Comparison of ENCODE assay signal across 8 mouse cellular contexts in genomic region chr2:131233307-131234126, GRCm38 (mm10). TPM values are rescaled to one million over a fixed set of nuclear protein-coding genes. Genes with fewer than 3 reads are reported as not detected.
DNase-seq lines count a peak whose midpoint lies in the region; ATAC-seq and TF ChIP-seq lines count a peak whose summit lies in the region.

Gene Mavs (plus strand): TSS chr2:131234063.

- ATAC-seq in frontal cortex, adult (ENCODE audit: low TSS enrichment), result peak; percentile 100
- peak; percentile 100 for ATAC-seq in lung, postnatal 0 days

- TF ChIP-seq EP300 in lung, postnatal 0 days (IDR thresholded peaks at IDR 0.05), result no peak

- peak within 1 kb of the TSS; percentile 89 for H3K27ac ChIP-seq in hindbrain, embryonic 10.5 days
- peak within 1 kb of the TSS; percentile 82 for H3K27ac ChIP-seq in lung, postnatal 0 days (ENCODE audit: low read length)

- no peak for TF ChIP-seq CTCF in lung, postnatal 0 days (IDR thresholded peaks at IDR 0.05)

- no peaks in the 10 kb centered on the region for H3K9me3 ChIP-seq in hindbrain, embryonic 10.5 days
- H3K9me3 ChIP-seq in lung, postnatal 0 days (ENCODE audit: low read length), result no peaks in the 10 kb centered on the region

- no peaks in the 10 kb centered on the region for H3K27me3 ChIP-seq in hindbrain, embryonic 10.5 days (ENCODE audit: insufficient read depth, poor library complexity, severe bottlenecking)
- H3K27me3 ChIP-seq in lung, postnatal 0 days (replicated peaks; ENCODE audit: insufficient read depth, low read length), result no peaks in the 10 kb centered on the region

- peak; percentile 95 for DNase-seq in MN1 (ENCODE audit: low spot score)
- peak; percentile 94 for DNase-seq in cerebellum, adult 9-10 months
- DNase-seq in hindbrain, embryonic 10.5 days (ENCODE audit: low spot score), result peak; percentile 96
- DNase-seq in layer of hippocampus, adult 9-11 months, result peak; percentile 96
- peak; percentile 99 for DNase-seq in lung, postnatal 0 days (ENCODE audit: low spot score)
- DNase-seq in ovary, postnatal 14 days (ENCODE audit: low spot score), result peak; percentile 92
- peak; percentile 95 for DNase-seq in thymus, postnatal 14 days

- H3K9ac ChIP-seq in lung, postnatal 0 days (replicated peaks; ENCODE audit: low read depth), result peak within 1 kb of the TSS; percentile 72

- H3K4me3 ChIP-seq in hindbrain, embryonic 10.5 days, result peak within 1 kb of the TSS; percentile 74
- H3K4me3 ChIP-seq in lung, postnatal 0 days (ENCODE audit: low read depth, low read length), result peak within 1 kb of the TSS; percentile 50

- WGBS in hindbrain, embryonic 10.5 days, result 10% methylated on average over 29 of the region's 29 CpGs
- WGBS in lung, postnatal 0 days, result 11% methylated on average over 29 of the region's 29 CpGs

- H3K36me3 ChIP-seq in hindbrain, embryonic 10.5 days, result 0 out of 2 replicates have a peak, but pooled peaks cover 3% of the 10 kb centered on the region
- no peaks in the 10 kb centered on the region for H3K36me3 ChIP-seq in lung, postnatal 0 days (ENCODE audit: insufficient read depth, low read length)

- peaks cover 36% of the 10 kb centered on the region for H3K4me1 ChIP-seq in hindbrain, embryonic 10.5 days (replicated peaks)
- peaks cover 19% of the 10 kb centered on the region; the same call in 1 of the 2 replicates for H3K4me1 ChIP-seq in lung, postnatal 0 days (ENCODE audit: insufficient read depth, low read depth, low read length)

- H3K4me2 ChIP-seq in lung, postnatal 0 days (replicated peaks; ENCODE audit: low read depth, low read length), result peak within 1 kb of the TSS; percentile 78

RNA-seq across cellular contexts. Expression of gene Mavs, which starts in this region (rescaled TPM):
- polyA plus RNA-seq in hindbrain, embryonic 10.5 days (2016; fragmentation: Nextera tagmentation; extraction: Ambion mirVana), result 16.4 and 19.0 TPM in 2 replicates
- polyA plus RNA-seq in lung, postnatal 0 days (2015; fragmentation: Nextera tagmentation; extraction: Ambion mirVana), result 14.1 and 14.4 TPM in 2 replicates

Comparison
In these comparisons a context has a peak if more than half of its experiments do, and no peak if none do; other contexts are left out.
1. Peak in every context shown above with its lines: DNase-seq, ATAC-seq, H3K4me3 ChIP-seq and H3K27ac ChIP-seq.